ENCODE assay signal across 8 mouse cellular contexts in genomic region chr4:135545080-135545511, GRCm38 (mm10). TPM values are rescaled to one million over a fixed set of nuclear protein-coding genes. Genes with fewer than 3 reads are reported as not detected.
DNase-seq lines count a peak whose midpoint lies in the region; ATAC-seq and TF ChIP-seq lines count a peak whose summit lies in the region.

No protein-coding gene starts in this region.

- H3K9me3 ChIP-seq in midbrain, embryonic 10.5 days (replicated peaks) = no peaks in the 10 kb centered on the region
- no peaks in the 10 kb centered on the region for H3K9me3 ChIP-seq in midbrain, embryonic 14.5 days (ENCODE audit: control insufficient read depth, low read length)
- H3K9me3 ChIP-seq in embryonic facial prominence, embryonic 13.5 days = no peaks in the 10 kb centered on the region
- no peaks in the 10 kb centered on the region for H3K9me3 ChIP-seq in hindbrain, embryonic 14.5 days (ENCODE audit: control insufficient read depth, low read length)
- H3K9me3 ChIP-seq in lung, embryonic 14.5 days (ENCODE audit: low read depth, low read length) = no peaks in the 10 kb centered on the region
- no peaks in the 10 kb centered on the region for H3K9me3 ChIP-seq in stomach, postnatal 0 days (ENCODE audit: control insufficient read depth, low read length)

- H3K4me3 ChIP-seq in midbrain, embryonic 10.5 days = peak overlapping the region; percentile 24
- H3K4me3 ChIP-seq in midbrain, embryonic 14.5 days (replicated peaks; ENCODE audit: low read depth, low read length) = no peak overlapping the region
- H3K4me3 ChIP-seq in embryonic facial prominence, embryonic 13.5 days = peak overlapping the region; percentile 23
- H3K4me3 ChIP-seq in hindbrain, embryonic 14.5 days (replicated peaks; ENCODE audit: low read length) = no peak overlapping the region
- H3K4me3 ChIP-seq in lung, embryonic 14.5 days (ENCODE audit: low read depth, low read length) = peak overlapping the region; percentile 24
- peak overlapping the region; percentile 35 for H3K4me3 ChIP-seq in stomach, postnatal 0 days (ENCODE audit: low read depth, low read length)

- H3K4me1 ChIP-seq in midbrain, embryonic 10.5 days = peaks cover 46% of the 10 kb centered on the region
- peaks cover 17% of the 10 kb centered on the region for H3K4me1 ChIP-seq in midbrain, embryonic 14.5 days (ENCODE audit: control insufficient read depth, insufficient read depth, low read length)
- peaks cover 59% of the 10 kb centered on the region for H3K4me1 ChIP-seq in embryonic facial prominence, embryonic 13.5 days
- peaks cover 15% of the 10 kb centered on the region; the same call in 1 of the 2 replicates for H3K4me1 ChIP-seq in hindbrain, embryonic 14.5 days (replicated peaks; ENCODE audit: control insufficient read depth, insufficient read depth, low read length)
- peaks cover 32% of the 10 kb centered on the region for H3K4me1 ChIP-seq in lung, embryonic 14.5 days (ENCODE audit: insufficient read depth)
- H3K4me1 ChIP-seq in stomach, postnatal 0 days (replicated peaks; ENCODE audit: control insufficient read depth, insufficient read depth) = peaks cover 12% of the 10 kb centered on the region

- ATAC-seq in midbrain, embryonic 14.5 days (ENCODE audit: low FRiP score, low TSS enrichment) = no peak
- ATAC-seq in embryonic facial prominence, embryonic 13.5 days (ENCODE audit: insufficient number of reproducible peaks, insufficient read depth, low FRiP score, low TSS enrichment, low read depth) = 0 out of 2 replicates have a peak, but pooled peaks have one; percentile 16
- no peak for ATAC-seq in hindbrain, embryonic 14.5 days (ENCODE audit: low FRiP score)
- ATAC-seq in lung, embryonic 14.5 days (ENCODE audit: insufficient read depth) = peak; percentile 38; the same call in 1 of the 2 replicates
- 0 out of 2 replicates have a peak, but pooled peaks have one; percentile 46 for ATAC-seq in stomach, postnatal 0 days (ENCODE audit: low FRiP score, low TSS enrichment)

- H3K27ac ChIP-seq in midbrain, embryonic 10.5 days (replicated peaks) = peak overlapping the region; percentile 47
- H3K27ac ChIP-seq in midbrain, embryonic 14.5 days (replicated peaks; ENCODE audit: low read depth, low read length) = no peak overlapping the region
- H3K27ac ChIP-seq in embryonic facial prominence, embryonic 13.5 days = peak overlapping the region; percentile 71
- H3K27ac ChIP-seq in hindbrain, embryonic 14.5 days = no peak overlapping the region
- no peak overlapping the region for H3K27ac ChIP-seq in lung, embryonic 14.5 days (ENCODE audit: low read depth)
- 0 out of 2 replicates have a peak overlapping the region, but pooled peaks have one; percentile 0 for H3K27ac ChIP-seq in stomach, postnatal 0 days (replicated peaks)

- H3K4me2 ChIP-seq in midbrain, embryonic 14.5 days (ENCODE audit: low read length) = no peak overlapping the region
- peak overlapping the region; percentile 55 for H3K4me2 ChIP-seq in embryonic facial prominence, embryonic 13.5 days
- peak overlapping the region; percentile 15; the same call in 1 of the 2 replicates for H3K4me2 ChIP-seq in hindbrain, embryonic 14.5 days (replicated peaks)
- H3K4me2 ChIP-seq in lung, embryonic 14.5 days = peak overlapping the region; percentile 53
- H3K4me2 ChIP-seq in stomach, postnatal 0 days (replicated peaks; ENCODE audit: low read depth) = peak overlapping the region; percentile 54

- H3K36me3 ChIP-seq in midbrain, embryonic 10.5 days = no peaks in the 10 kb centered on the region
- no peaks in the 10 kb centered on the region for H3K36me3 ChIP-seq in midbrain, embryonic 14.5 days (ENCODE audit: control insufficient read depth, insufficient read depth, low read length)
- no peaks in the 10 kb centered on the region for H3K36me3 ChIP-seq in embryonic facial prominence, embryonic 13.5 days
- H3K36me3 ChIP-seq in hindbrain, embryonic 14.5 days (replicated peaks; ENCODE audit: control insufficient read depth, insufficient read depth) = no peaks in the 10 kb centered on the region
- no peaks in the 10 kb centered on the region for H3K36me3 ChIP-seq in lung, embryonic 14.5 days (ENCODE audit: insufficient read depth)
- H3K36me3 ChIP-seq in stomach, postnatal 0 days (ENCODE audit: control insufficient read depth, insufficient read depth, low read length) = no peaks in the 10 kb centered on the region

- DNase-seq in midbrain, embryonic 10.5 days (ENCODE audit: low spot score) = no peak
- no peak for DNase-seq in midbrain, embryonic 14.5 days
- no peak for DNase-seq in hindbrain, embryonic 14.5 days (ENCODE audit: low spot score)
- peak; percentile 52 for DNase-seq in lung, embryonic 14.5 days
- DNase-seq in stomach, postnatal 0 days (ENCODE audit: low spot score) = no peak
- DNase-seq in layer of hippocampus, adult 11-12 months (ENCODE audit: low spot score) = no peak
- no peak for DNase-seq in ovary, postnatal 36 days (ENCODE audit: low spot score)

- TF ChIP-seq CTCF in lung, embryonic 14.5 days (IDR thresholded peaks at IDR 0.05; ENCODE audit: low read depth) = no peak
- TF ChIP-seq CTCF in stomach, postnatal 0 days (IDR thresholded peaks at IDR 0.05; ENCODE audit: low read depth) = no peak

- no peak for TF ChIP-seq EP300 in stomach, postnatal 0 days (optimal IDR thresholded peaks at IDR 0.05)

- peaks cover 76% of the 10 kb centered on the region for H3K27me3 ChIP-seq in midbrain, embryonic 10.5 days (ENCODE audit: low read depth, poor library complexity, severe bottlenecking)
- H3K27me3 ChIP-seq in midbrain, embryonic 14.5 days (ENCODE audit: control insufficient read depth, insufficient read depth, low read length) = no peaks in the 10 kb centered on the region
- H3K27me3 ChIP-seq in embryonic facial prominence, embryonic 13.5 days = no peaks in the 10 kb centered on the region
- no peaks in the 10 kb centered on the region for H3K27me3 ChIP-seq in hindbrain, embryonic 14.5 days (ENCODE audit: control insufficient read depth, insufficient read depth, low read length)
- H3K27me3 ChIP-seq in lung, embryonic 14.5 days (ENCODE audit: insufficient read depth, low read length) = no peaks in the 10 kb centered on the region
- H3K27me3 ChIP-seq in stomach, postnatal 0 days (ENCODE audit: control insufficient read depth, insufficient read depth, low read length) = no peaks in the 10 kb centered on the region

- 22% methylated on average over 8 of the region's 8 CpGs for WGBS in midbrain, embryonic 10.5 days
- 29% methylated on average over 8 of the region's 8 CpGs for WGBS in midbrain, embryonic 14.5 days
- WGBS in embryonic facial prominence, embryonic 13.5 days = 8% methylated on average over 8 of the region's 8 CpGs
- 28% methylated on average over 8 of the region's 8 CpGs for WGBS in hindbrain, embryonic 14.5 days
- 13% methylated on average over 8 of the region's 8 CpGs for WGBS in lung, embryonic 14.5 days
- WGBS in stomach, postnatal 0 days = 9% methylated on average over 8 of the region's 8 CpGs

- H3K9ac ChIP-seq in midbrain, embryonic 14.5 days (replicated peaks; ENCODE audit: low read length) = no peak overlapping the region
- H3K9ac ChIP-seq in embryonic facial prominence, embryonic 13.5 days = 0 out of 2 replicates have a peak overlapping the region, but pooled peaks have one; percentile 6
- H3K9ac ChIP-seq in hindbrain, embryonic 14.5 days = no peak overlapping the region
- H3K9ac ChIP-seq in lung, embryonic 14.5 days = 0 out of 2 replicates have a peak overlapping the region, but pooled peaks have one; percentile 31
- H3K9ac ChIP-seq in stomach, postnatal 0 days (ENCODE audit: low read length) = peak overlapping the region; percentile 8; the same call in 1 of the 2 replicates

RNA-seq across cellular contexts. Expression of gene Grhl3, which starts 28.3 kb away (rescaled TPM):
- 1.3 and 2.5 TPM in 2 replicates for polyA plus RNA-seq in midbrain, embryonic 10.5 days (2016; fragmentation: Nextera tagmentation; extraction: Ambion mirVana)
- 1.5 and 1.6 TPM in 2 replicates for polyA plus RNA-seq in midbrain, embryonic 14.5 days (2014; fragmentation: Nextera tagmentation; extraction: Ambion mirVana)
- 25.3 and 26.0 TPM in 2 replicates for polyA plus RNA-seq in embryonic facial prominence, embryonic 13.5 days (2015; fragmentation: Nextera tagmentation; extraction: Ambion mirVana)
- polyA plus RNA-seq in hindbrain, embryonic 14.5 days (2014; fragmentation: Nextera tagmentation; extraction: Ambion mirVana) = 1.0 and 1.1 TPM in 2 replicates
- 2.5 and 3.3 TPM in 2 replicates for polyA plus RNA-seq in lung, embryonic 14.5 days (2014; fragmentation: Nextera tagmentation; extraction: Ambion mirVana)
- 52.5 and 53.3 TPM in 2 replicates for polyA plus RNA-seq in stomach, postnatal 0 days (2015; fragmentation: Nextera tagmentation; extraction: Ambion mirVana)

RNA-seq across cellular contexts. Expression of gene Nipal3, which starts 50.3 kb away (rescaled TPM):
- polyA plus RNA-seq in midbrain, embryonic 10.5 days (2016; fragmentation: Nextera tagmentation; extraction: Ambion mirVana) = 2.1 and 2.3 TPM in 2 replicates
- 7.7 and 9.8 TPM in 2 replicates for polyA plus RNA-seq in midbrain, embryonic 14.5 days (2014; fragmentation: Nextera tagmentation; extraction: Ambion mirVana)
- polyA plus RNA-seq in embryonic facial prominence, embryonic 13.5 days (2015; fragmentation: Nextera tagmentation; extraction: Ambion mirVana) = 2.3 and 3.5 TPM in 2 replicates
- polyA plus RNA-seq in hindbrain, embryonic 14.5 days (2014; fragmentation: Nextera tagmentation; extraction: Ambion mirVana) = 7.2 and 11.0 TPM in 2 replicates
- 3.4 and 4.7 TPM in 2 replicates for polyA plus RNA-seq in lung, embryonic 14.5 days (2014; fragmentation: Nextera tagmentation; extraction: Ambion mirVana)
- polyA plus RNA-seq in stomach, postnatal 0 days (2015; fragmentation: Nextera tagmentation; extraction: Ambion mirVana) = 3.8 and 5.3 TPM in 2 replicates

RNA-seq across cellular contexts. Expression of gene Stpg1, which starts 50.5 kb away (rescaled TPM):
- polyA plus RNA-seq in midbrain, embryonic 10.5 days (2016; fragmentation: Nextera tagmentation; extraction: Ambion mirVana) = 0.32 and 0.42 TPM in 2 replicates
- polyA plus RNA-seq in midbrain, embryonic 14.5 days (2014; fragmentation: Nextera tagmentation; extraction: Ambion mirVana) = 0.68 TPM in 1 of 2 replicates, not detected in the other
- polyA plus RNA-seq in embryonic facial prominence, embryonic 13.5 days (2015; fragmentation: Nextera tagmentation; extraction: Ambion mirVana) = 0.21 TPM in 1 of 2 replicates, not detected in the other
- polyA plus RNA-seq in hindbrain, embryonic 14.5 days (2014; fragmentation: Nextera tagmentation; extraction: Ambion mirVana) = 0.20 and 0.29 TPM in 2 replicates
- polyA plus RNA-seq in lung, embryonic 14.5 days (2014; fragmentation: Nextera tagmentation; extraction: Ambion mirVana) = 0.14 and 0.29 TPM in 2 replicates
- 0.16 and 0.18 TPM in 2 replicates for polyA plus RNA-seq in stomach, postnatal 0 days (2015; fragmentation: Nextera tagmentation; extraction: Ambion mirVana)

Comparison
In these comparisons a context has a peak if more than half of its experiments do, and no peak if none do; other contexts are left out.
1. H3K27ac ChIP-seq: peak in midbrain, embryonic 10.5 days (single experiment), embryonic facial prominence, embryonic 13.5 days (single experiment) and stomach, postnatal 0 days (single experiment); none in midbrain, embryonic 14.5 days (single experiment), hindbrain, embryonic 14.5 days (single experiment) and lung, embryonic 14.5 days (single experiment).
2. H3K4me3 ChIP-seq: peak in midbrain, embryonic 10.5 days (single experiment), embryonic facial prominence, embryonic 13.5 days (single experiment), lung, embryonic 14.5 days (single experiment) and stomach, postnatal 0 days (single experiment); none in midbrain, embryonic 14.5 days (single experiment) and hindbrain, embryonic 14.5 days (single experiment).
3. ATAC-seq: peak in embryonic facial prominence, embryonic 13.5 days (single experiment), lung, embryonic 14.5 days (single experiment) and stomach, postnatal 0 days (single experiment); none in midbrain, embryonic 14.5 days (single experiment) and hindbrain, embryonic 14.5 days (single experiment).
4. H3K9ac ChIP-seq: peak in embryonic facial prominence, embryonic 13.5 days (single experiment), lung, embryonic 14.5 days (single experiment) and stomach, postnatal 0 days (single experiment); none in midbrain, embryonic 14.5 days (single experiment) and hindbrain, embryonic 14.5 days (single experiment).